Mouse (Mus musculus) layer of hippocampus, postnatal 36 days (tissue): Measurements from ENCODE around the gene Ciita. TPM values are rescaled to one million over a fixed set of nuclear protein-coding genes. Genes with fewer than 3 reads are reported as not detected.

Experiments used
- DNase-seq, 2 experiments: peaks; one replicate each; pipeline ENCODE4 v3.0.0; 2022
- total RNA-seq, 2 experiments: library from RNA; stranded (reverse); gene quantifications; 2 replicates each; pipeline ENCODE4 v1.2.3; 2021

Gene Ciita
- total RNA-seq = under 1 TPM in 1 of 2 experiments, not detected in 1; 0.10 TPM

- no peak for DNase-seq
Observed at GRCm38 (mm10) chr16:10479857-10480256, at the start of gene Ciita. Ciita (plus strand) TSS chr16:10480059.

- no peak for DNase-seq
Observed at GRCm38 (mm10) chr16:10431911-10432310, 47.9 kb upstream of the Ciita start.

GRCm38 (mm10) chr16:10432387-10432786, 47.5 kb upstream of the Ciita start:
- DNase-seq = no peak

GRCm38 (mm10) chr16:10433344-10433743, 46.5 kb upstream of the Ciita start:
- DNase-seq = no peak

GRCm38 (mm10) chr16:10436166-10436565, 43.7 kb upstream of the Ciita start:
- DNase-seq = no peak

- DNase-seq = no peak
Observed at GRCm38 (mm10) chr16:10438055-10438454, 41.8 kb upstream of the Ciita start.

- no peak for DNase-seq
Observed at GRCm38 (mm10) chr16:10441328-10441727, 38.5 kb upstream of the Ciita start.

GRCm38 (mm10) chr16:10441761-10442160, 38.1 kb upstream of the Ciita start:
- no peak for DNase-seq

- no peak for DNase-seq
Observed at GRCm38 (mm10) chr16:10443723-10444122, 36.1 kb upstream of the Ciita start.

GRCm38 (mm10) chr16:10446573-10447263, 33.1 kb upstream of the Ciita start:
- no peak for DNase-seq

- DNase-seq = peak; percentile 88
Observed at GRCm38 (mm10) chr16:10447264-10447594, 32.6 kb upstream of the Ciita start, which contains the start of gene Tvp23a. Tvp23a (minus strand) TSS chr16:10447362.

GRCm38 (mm10) chr16:10447781-10448180, 32.1 kb upstream of the Ciita start:
- DNase-seq = no peak

GRCm38 (mm10) chr16:10448931-10449330, 30.9 kb upstream of the Ciita start:
- no peak for DNase-seq

GRCm38 (mm10) chr16:10451906-10452305, 28.0 kb upstream of the Ciita start:
- DNase-seq = no peak

- peak; percentile 61 to 70 for DNase-seq
Observed at GRCm38 (mm10) chr16:10452445-10452896, 27.4 kb upstream of the Ciita start.

GRCm38 (mm10) chr16:10453872-10454582, 25.8 kb upstream of the Ciita start:
- DNase-seq = no peak

- DNase-seq = no peak
Observed at GRCm38 (mm10) chr16:10454583-10454974, 25.3 kb upstream of the Ciita start.

GRCm38 (mm10) chr16:10460188-10460587, 19.7 kb upstream of the Ciita start:
- no peak for DNase-seq

GRCm38 (mm10) chr16:10461178-10461577, 18.7 kb upstream of the Ciita start:
- no peak for DNase-seq

GRCm38 (mm10) chr16:10465011-10465681, 14.7 kb upstream of the Ciita start:
- DNase-seq = no peak

- DNase-seq = no peak
Observed at GRCm38 (mm10) chr16:10467391-10468107, 12.3 kb upstream of the Ciita start.

GRCm38 (mm10) chr16:10468201-10468600, 11.7 kb upstream of the Ciita start:
- DNase-seq = peak; percentile 76 to 80

GRCm38 (mm10) chr16:10471950-10472349, 7.9 kb upstream of the Ciita start:
- DNase-seq = no peak
